Mouse (Mus musculus) kidney, postnatal 10 days (tissue): Measurements from ENCODE around the gene Ubr4.

ENCODE experiments used
- DNase-seq: peaks from one replicate; pipeline ENCODE4 v3.0.0; 2021; ENCODE audit warnings: mixed read lengths

Gene Ubr4

GRCm38 (mm10) chr4:139351931-139352711, at the start of gene Ubr4, which contains the start of the genes Mrto4 and Emc1:
Gene Ubr4 (plus strand): TSS chr4:139352609.
Gene Mrto4 (minus strand): TSS chr4:139352576.
Gene Emc1 (plus strand): TSS chr4:139352587.
- DNase-seq: peak; percentile 90

- no peak for DNase-seq
These were observed 46.9 kb upstream of the Ubr4 start for GRCm38 (mm10) chr4:139305521-139305920.

- peak; percentile 55 for DNase-seq
These were observed 44.5 kb upstream of the Ubr4 start for GRCm38 (mm10) chr4:139307916-139308315.

GRCm38 (mm10) chr4:139309651-139310050, 42.8 kb upstream of the Ubr4 start:
- DNase-seq: no peak

GRCm38 (mm10) chr4:139310171-139310898, 42.1 kb upstream of the Ubr4 start, which contains the start of the genes Pqlc2 and Akr7a5:
Gene Pqlc2 (minus strand): TSS chr4:139310708.
Gene Akr7a5 (plus strand): TSS chr4:139310744.
- DNase-seq: peak; percentile 99

- no peak for DNase-seq
These were observed 41.3 kb upstream of the Ubr4 start for GRCm38 (mm10) chr4:139310899-139311701.

- no peak for DNase-seq
These were observed 40.7 kb upstream of the Ubr4 start for GRCm38 (mm10) chr4:139311707-139312106.

GRCm38 (mm10) chr4:139312632-139313031, 39.8 kb upstream of the Ubr4 start:
- peak; percentile 61 for DNase-seq

GRCm38 (mm10) chr4:139318449-139318848, 34.0 kb upstream of the Ubr4 start:
- no peak for DNase-seq

- DNase-seq: no peak
These were observed 32.7 kb upstream of the Ubr4 start for GRCm38 (mm10) chr4:139319740-139320139.

GRCm38 (mm10) chr4:139330605-139331004, 21.8 kb upstream of the Ubr4 start:
- DNase-seq: peak; percentile 88

- DNase-seq: no peak
These were observed 17.6 kb upstream of the Ubr4 start for GRCm38 (mm10) chr4:139334631-139335295.

GRCm38 (mm10) chr4:139335507-139335906, 16.9 kb upstream of the Ubr4 start:
- no peak for DNase-seq

- peak; percentile 91 for DNase-seq
These were observed 15.5 kb upstream of the Ubr4 start for GRCm38 (mm10) chr4:139336822-139337483.

GRCm38 (mm10) chr4:139338145-139338544, 14.3 kb upstream of the Ubr4 start:
- DNase-seq: no peak

- no peak for DNase-seq
These were observed 11.6 kb upstream of the Ubr4 start for GRCm38 (mm10) chr4:139340835-139341234.

GRCm38 (mm10) chr4:139341556-139342233, 10.7 kb upstream of the Ubr4 start:
- DNase-seq: no peak

GRCm38 (mm10) chr4:139343718-139344117, 8.7 kb upstream of the Ubr4 start:
- DNase-seq: peak; percentile 79

- DNase-seq: no peak
These were observed 6.9 kb upstream of the Ubr4 start for GRCm38 (mm10) chr4:139345416-139346019.

- DNase-seq: no peak
These were observed 423 bp downstream of the Ubr4 start for GRCm38 (mm10) chr4:139352832-139353231.

- no peak for DNase-seq
These were observed 4.8 kb downstream of the Ubr4 start for GRCm38 (mm10) chr4:139357211-139357610.
